Mouse (Mus musculus): ENCODE data around the gene Crhr2. TPM values are rescaled to one million over a fixed set of nuclear protein-coding genes. Genes with fewer than 3 reads are reported as not detected.

Crhr2 gene
- total RNA-seq, 2 experiments from 2014 or later, result 22.8 to 23.2 TPM

DNA sequence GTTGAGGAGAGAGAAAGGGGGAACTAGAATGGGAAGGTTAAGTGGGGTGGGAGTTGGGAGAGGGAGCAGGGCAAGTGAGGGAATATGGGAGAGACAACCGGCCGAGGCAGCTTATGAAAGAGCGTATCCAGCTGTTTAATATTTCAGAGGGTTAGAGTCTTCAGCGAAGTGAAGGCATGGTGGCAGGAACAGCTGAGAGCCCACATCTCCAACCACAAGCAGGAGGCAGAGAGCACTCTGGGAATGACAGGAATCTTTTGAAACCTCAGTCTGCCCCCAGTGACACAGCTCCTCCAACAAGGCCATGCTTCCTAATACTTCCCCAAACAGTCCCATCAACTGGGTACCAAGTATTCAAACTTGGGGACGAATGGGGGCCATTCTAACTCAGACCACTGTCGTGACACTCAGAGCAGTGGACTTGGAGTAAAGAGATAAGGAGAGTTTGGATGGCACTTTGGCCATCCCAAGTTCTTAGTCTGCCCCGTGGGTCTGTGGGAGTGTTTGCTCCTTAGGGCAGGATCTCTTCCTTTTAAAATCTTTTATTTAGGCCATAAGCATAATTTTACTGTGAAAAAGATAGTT, 72.5 kb downstream of the Crhr2 start:
- DNase-seq, result no peak
- intact Hi-C loops (cut with DNase I), result no loop called here

GRCm38 (mm10) chr6:55057427-55057826, 75.4 kb downstream of the Crhr2 start:
- no peak for DNase-seq
- intact Hi-C loops (cut with DNase I), result no loop called here

DNA sequence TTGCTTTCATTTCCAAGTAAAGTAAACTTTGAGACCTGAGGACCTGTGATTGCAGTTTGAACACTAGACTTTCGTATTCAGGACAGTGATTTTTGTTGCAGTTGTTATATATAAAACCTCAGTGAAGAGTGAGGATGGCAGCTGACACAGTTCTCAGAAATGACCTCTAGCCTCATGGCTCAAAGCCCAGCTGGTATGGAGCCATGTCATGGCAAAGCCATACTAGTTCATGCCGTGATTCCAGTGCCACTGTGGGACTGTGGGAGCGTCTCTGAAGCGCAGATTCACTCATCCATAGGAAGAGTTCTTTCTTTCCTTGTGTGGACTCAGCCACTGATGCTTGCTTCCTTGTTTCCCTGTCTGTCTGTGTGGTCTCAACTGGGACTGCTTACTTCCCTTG, 78.3 kb downstream of the Crhr2 start:
- intact Hi-C loops (cut with DNase I), result no loop called here

DNA sequence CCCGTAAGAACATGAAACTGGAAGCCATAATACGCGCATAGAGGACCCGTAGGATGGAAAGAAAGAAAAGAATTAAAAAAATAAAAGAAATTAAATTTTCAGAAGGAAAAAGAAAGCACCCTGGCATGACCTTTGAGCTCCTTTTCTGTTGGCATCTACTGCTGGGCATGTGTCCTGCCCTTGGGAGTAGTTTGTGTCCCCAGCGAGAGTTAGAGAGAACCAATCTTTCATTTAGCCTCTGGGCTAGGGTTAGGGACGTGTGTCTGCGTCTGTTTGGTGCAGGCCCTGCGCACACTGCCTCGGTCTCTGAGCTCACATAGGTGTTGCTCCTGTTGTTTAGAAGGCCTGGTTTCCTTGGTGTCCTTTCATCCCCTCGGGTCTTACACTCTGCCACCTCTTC, 83.6 kb downstream of the Crhr2 start:
- DNase-seq, result no peak
- intact Hi-C loops (cut with DNase I), result no loop called here

More for the DNA sequence above, 78.3 kb downstream of the Crhr2 start:
- DNase-seq, result no peak

DNA sequence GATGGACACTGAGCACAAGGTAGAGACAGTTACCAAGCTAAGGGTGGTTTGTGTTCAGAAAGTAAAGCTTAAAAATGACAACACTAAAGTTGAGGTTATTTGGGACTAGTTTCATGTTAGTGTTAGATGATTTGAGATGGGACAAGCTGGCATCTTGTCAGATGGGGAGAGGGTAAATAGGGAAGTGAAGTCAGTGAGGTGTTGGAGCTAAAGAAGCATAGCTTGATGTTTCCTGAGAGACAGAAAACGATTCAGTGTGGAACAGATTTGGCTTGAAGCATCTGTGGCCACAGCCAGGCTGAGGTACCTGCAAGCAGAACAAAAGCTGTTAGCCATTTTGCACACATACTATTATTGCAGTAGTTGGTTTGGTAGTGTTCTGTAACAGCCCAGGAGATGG, 87.5 kb downstream of the Crhr2 start:
- no peak for DNase-seq
- intact Hi-C loops (cut with DNase I), result no loop called here

- no peak for DNase-seq
- intact Hi-C loops (cut with DNase I), result no loop called here
Observed at GRCm38 (mm10) chr6:55044542-55044941, 88.3 kb downstream of the Crhr2 start.

- intact Hi-C loops (cut with DNase I), result no loop called here
- DNase-seq, result no peak
Observed at GRCm38 (mm10) chr6:55043206-55043605, 89.6 kb downstream of the Crhr2 start.

Other genes with a start within 250 kb of the Crhr2 start
- gene Nod1, start 160.4 kb downstream of the Crhr2 start, total RNA-seq (2021), result 10 to 100 TPM; 19.8 to 21.2 TPM
- gene Ggct, start 140.1 kb downstream of the Crhr2 start, total RNA-seq (2021), result 10 to 100 TPM; 24.3 to 24.7 TPM
- gene Gars, start 95.0 kb downstream of the Crhr2 start, total RNA-seq (2021), result 10 to 100 TPM; 60.7 to 62.6 TPM
- 10 to 100 TPM; 23.4 to 29.7 TPM for gene Inmt, start 42.0 kb upstream of the Crhr2 start, total RNA-seq (2021)
- gene Mindy4, start 70.4 kb upstream of the Crhr2 start, total RNA-seq (2021), result 1 to 10 TPM; 5.5 to 5.9 TPM
- 100 to 1,000 TPM; 360 to 594 TPM for gene Aqp1, start 203.4 kb upstream of the Crhr2 start, total RNA-seq (2021)
- not detected for gene Ghrhr, start 243.3 kb upstream of the Crhr2 start, total RNA-seq (2021)

Data from heart, postnatal 36 days (tissue).